Mouse (Mus musculus) gastrocnemius, postnatal 4 days (tissue): ENCODE data around the gene Tmem185a. TPM values are rescaled to one million over a fixed set of nuclear protein-coding genes. Genes with fewer than 3 reads are reported as not detected.
"Not testable (repeated sequence)": the region's sequence is repeated elsewhere in the genome, so short reads cannot be mapped to it uniquely, and the experiment has no call there.

Experiments
- DNase-seq, 2 experiments: peaks; one replicate each; pipeline ENCODE4 v3.0.0; 2021 to 2022; ENCODE audit warnings: low spot score in 2 of 2, mixed read lengths in 2 of 2
- long read RNA-seq, 2 experiments: library from polyadenylated mRNA; stranded (forward); transcript quantifications; one replicate each; pipeline ENCODE4 v2.0.0; 2021
- total RNA-seq, 2 experiments: library from RNA; stranded (reverse); gene quantifications; 2 replicates each; pipeline ENCODE4 v1.2.3; 2021

Tmem185a gene
- 10 to 100 TPM; 21.8 to 24.6 TPM for total RNA-seq
- long read RNA-seq, experiment 1, transcript Tmem185a-202 (7 exons, 1,307 nt): major isoform, 24 of 48 reads
- long read RNA-seq, experiment 1, partial matches to known transcripts: 1 of 48 reads
- long read RNA-seq, experiment 1, other reads (novel, unspliced or antisense): 20 of 48 reads
- long read RNA-seq, experiment 2, transcript Tmem185a-202 (7 exons, 1,307 nt): major isoform, 21 of 35 reads
- long read RNA-seq, experiment 2, partial matches to known transcripts: 1 of 35 reads
- long read RNA-seq, experiment 2, other reads (novel, unspliced or antisense): 11 of 35 reads

DNA sequence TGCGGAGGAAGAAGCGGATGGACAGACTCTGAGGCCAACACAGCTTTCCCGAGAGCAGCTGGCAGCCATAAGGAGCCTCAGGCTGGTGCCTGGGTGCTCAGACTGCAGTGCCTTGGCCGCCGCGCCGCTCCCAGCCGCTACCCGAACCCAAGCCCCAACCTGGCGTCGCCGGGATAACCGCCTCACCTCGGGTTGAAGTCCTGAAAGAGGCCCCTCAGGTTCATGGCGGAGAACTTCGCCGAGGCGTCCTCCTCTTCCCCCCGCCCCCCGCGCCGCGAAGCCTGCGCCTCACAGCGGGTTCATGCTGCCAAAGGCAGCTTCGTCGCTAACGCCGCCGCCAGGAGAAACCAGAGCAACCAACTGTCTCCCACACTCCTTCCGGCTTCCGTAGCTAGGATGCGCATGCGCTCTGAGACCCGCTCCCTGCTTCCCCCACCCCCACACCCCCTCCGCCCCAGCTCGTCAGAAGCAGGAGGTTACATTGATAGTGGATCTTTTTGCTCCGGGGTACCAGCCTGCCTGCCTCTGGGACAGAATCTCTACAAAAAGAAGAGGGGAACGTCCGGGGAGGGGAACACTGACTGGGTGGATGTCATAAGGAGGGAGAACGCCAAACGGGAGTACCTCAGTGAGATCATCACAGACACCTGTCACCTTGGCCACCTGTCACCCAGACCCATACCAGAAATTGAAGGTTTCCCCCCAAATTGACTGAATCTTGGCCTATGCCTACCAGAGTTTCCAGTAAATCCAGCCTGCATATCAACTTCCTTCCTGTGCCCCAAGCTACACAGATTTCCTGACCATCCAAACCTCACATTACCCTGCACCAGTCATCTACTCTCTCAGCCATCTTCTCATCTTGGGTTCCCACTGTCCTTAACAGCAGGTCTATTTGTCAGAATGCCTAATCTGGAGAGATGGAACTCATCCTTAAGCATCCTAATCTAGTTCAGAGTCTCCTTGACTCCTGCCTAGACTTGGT lies at the start of gene Tmem185a:
Tmem185a (minus strand) TSS at position 389 of the 985 bp plus-strand sequence.
- DNase-seq: peak; percentile 68 to 82

DNA sequence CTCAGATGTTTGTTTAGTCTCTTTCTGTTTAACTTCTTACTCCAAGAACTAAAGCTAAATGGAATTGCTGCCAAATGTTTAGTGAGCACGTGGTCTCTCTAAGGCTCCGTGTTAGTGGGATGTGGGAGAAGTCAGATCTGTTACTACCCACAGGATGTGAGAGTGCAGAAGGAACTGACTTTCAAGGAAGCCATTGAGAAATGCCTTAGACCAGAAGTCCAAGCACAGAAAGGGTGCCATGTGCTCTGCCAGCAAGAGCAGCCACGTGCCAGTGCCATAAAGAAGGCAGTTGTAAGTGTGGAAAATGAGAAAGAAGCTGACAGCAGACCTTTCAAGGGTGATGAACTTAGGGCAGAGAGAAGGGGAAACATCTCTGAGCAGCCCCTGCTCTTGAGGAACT lies 37.4 kb upstream of the Tmem185a start:
- DNase-seq: not testable (repeated sequence)

- not testable (repeated sequence) for DNase-seq
Observed at GRCm38 (mm10) chrX:70487328-70487727, 10.3 kb upstream of the Tmem185a start.

- no peak for DNase-seq
Observed at GRCm38 (mm10) chrX:70482154-70482553, 5.2 kb upstream of the Tmem185a start.

DNA sequence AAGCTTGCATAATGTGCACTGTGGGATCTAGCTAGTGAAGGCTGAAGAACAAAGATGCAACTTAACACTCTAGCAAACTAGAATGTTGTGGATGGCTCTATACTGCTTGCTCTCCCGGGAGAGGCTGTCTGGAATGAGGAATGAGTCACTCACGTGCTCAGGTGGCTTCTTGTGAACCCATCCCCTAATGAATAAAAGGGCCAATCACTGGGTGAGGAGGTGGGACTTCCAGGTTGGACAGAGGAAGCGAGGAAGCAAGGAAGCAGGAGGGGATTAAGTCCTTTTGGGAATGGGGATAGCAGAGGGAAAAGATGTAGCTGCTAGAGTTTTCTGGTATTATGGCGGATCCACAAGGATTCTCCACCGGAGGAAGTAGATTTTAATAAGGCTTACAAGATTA lies 1.7 kb upstream of the Tmem185a start:
- no peak for DNase-seq

DNA sequence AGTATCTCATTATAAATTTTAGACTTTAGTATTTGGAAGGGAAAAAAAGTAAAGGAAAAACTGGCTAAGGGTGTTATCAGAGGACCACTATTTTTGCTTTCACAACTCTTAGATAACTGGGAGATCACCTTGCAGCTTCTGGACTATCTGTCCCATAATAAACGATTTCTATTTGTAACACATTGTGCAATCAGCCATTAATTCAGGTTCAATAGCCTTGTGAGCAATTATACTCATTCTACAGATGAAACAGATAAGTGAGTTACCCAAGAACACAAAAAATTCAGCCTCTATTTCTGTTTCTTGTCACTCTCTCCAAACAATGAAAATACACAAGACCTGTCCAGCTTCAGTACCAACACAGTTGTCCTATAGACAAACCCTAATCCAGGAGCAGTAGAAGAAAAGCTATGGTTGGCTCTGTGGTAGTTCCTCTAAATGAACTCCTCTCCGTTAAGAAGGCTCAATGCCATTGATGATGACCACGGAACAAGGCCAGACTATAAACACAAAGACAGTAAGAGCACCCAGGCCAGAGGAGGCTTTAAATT lies 1.7 kb downstream of the Tmem185a start:
- DNase-seq: no peak

- no peak for DNase-seq
Observed at GRCm38 (mm10) chrX:70466897-70467296, 10.1 kb downstream of the Tmem185a start.

- DNase-seq: no peak
Observed at GRCm38 (mm10) chrX:70465489-70465888, 11.5 kb downstream of the Tmem185a start.

DNA sequence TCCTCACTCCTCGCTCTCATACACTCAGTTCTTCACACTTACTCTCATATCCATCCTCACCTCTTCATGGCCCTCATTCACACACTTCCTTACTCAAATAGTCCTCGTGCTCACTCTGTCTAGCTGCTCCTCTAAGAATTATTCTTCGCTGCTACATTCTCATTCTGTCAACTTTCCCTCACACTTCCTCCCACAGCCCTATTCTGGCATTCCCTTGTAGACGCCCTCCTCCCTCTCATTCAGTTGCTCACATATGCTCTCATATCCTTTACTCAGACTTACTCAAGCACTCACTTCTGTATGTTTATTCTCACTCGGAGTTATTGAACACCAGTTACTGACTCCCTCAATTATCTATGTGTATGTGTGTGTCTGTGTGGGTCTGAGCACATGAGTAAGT lies 13.4 kb downstream of the Tmem185a start:
- no peak for DNase-seq

DNA sequence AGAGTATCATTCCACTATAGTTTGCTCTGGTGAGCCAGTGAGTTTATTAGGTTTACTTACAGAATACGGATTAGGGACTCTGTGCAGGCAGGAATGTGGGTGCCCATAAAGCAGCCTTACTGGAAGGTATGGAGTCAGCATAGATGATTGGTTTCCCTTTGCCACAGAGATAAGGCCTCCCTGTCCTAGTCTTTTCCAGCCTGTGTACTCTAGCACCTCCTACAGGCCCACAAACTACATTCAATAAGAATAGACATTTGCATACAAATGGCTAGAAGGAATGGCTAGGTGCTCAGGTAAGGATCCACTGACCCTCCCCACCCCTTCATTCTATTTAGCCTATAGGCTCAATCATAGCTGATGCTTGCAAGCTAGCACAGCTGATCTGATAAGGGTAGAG lies 24.6 kb downstream of the Tmem185a start:
- not testable (repeated sequence) for DNase-seq

GRCm38 (mm10) chrX:70425473-70425872 lies 51.5 kb downstream of the Tmem185a start:
- not testable (repeated sequence) for DNase-seq

Other genes with a start within 250 kb of the Tmem185a start
- 10 to 100 TPM; 18.4 to 20.2 TPM for gene Ids, start 112.1 kb downstream of the Tmem185a start, total RNA-seq
- 10 to 100 TPM; 13.0 to 16.1 TPM for gene 1110012L19Rik, start 91.3 kb downstream of the Tmem185a start, total RNA-seq